Mouse (Mus musculus) neural tube, embryonic 11.5 days (tissue): ENCODE data around the gene Ifi205. TPM values are rescaled to one million over a fixed set of nuclear protein-coding genes. Genes with fewer than 3 reads are reported as not detected.
"Not testable (repeated sequence)": the region's sequence is repeated elsewhere in the genome, so short reads cannot be mapped to it uniquely, and the experiment has no call there.

Source experiments
- ATAC-seq: fragments of 200-750 bp; cut with Nextera tagmentation; 2 replicates; pipeline ENCODE4 v1.8.0; 2017; ENCODE audit warnings: moderate number of reproducible peaks, mild to moderate bottlenecking, moderate TSS enrichment, moderate library complexity; ENCODE audit not compliant: insufficient read depth, low FRiP score, low TSS enrichment
- DNase-seq: peaks from one replicate; pipeline ENCODE4 v3.0.0-alpha.2; 2015; ENCODE audit warnings: low spot score
- H3K27ac ChIP-seq: fragments of 300-500 bp; sonication (generic); 2 replicates; pipeline ENCODE4 v1.5.1; 2014; ENCODE audit warnings: low read depth, mild to moderate bottlenecking, low read length
- H3K27me3 ChIP-seq: fragments of 300-500 bp; sonication (generic); 2 replicates; pipeline ENCODE4 v1.6.1; 2014; ENCODE audit warnings: mild to moderate bottlenecking, low read length, mixed read lengths; ENCODE audit not compliant: control insufficient read depth, insufficient read depth
- H3K36me3 ChIP-seq: fragments of 300-500 bp; sonication (generic); 2 replicates; pipeline ENCODE4 v1.6.1; 2014; ENCODE audit warnings: mild to moderate bottlenecking, low read length, moderate library complexity, mixed read lengths; ENCODE audit not compliant: control insufficient read depth, insufficient read depth
- H3K4me1 ChIP-seq: fragments of 300-500 bp; sonication (generic); 2 replicates; pipeline ENCODE4 v1.6.1; 2014; ENCODE audit warnings: low read length, mixed read lengths; ENCODE audit not compliant: control insufficient read depth, insufficient read depth
- H3K4me2 ChIP-seq: fragments of 300-500 bp; sonication (generic); 2 replicates; pipeline ENCODE4 v1.6.1; 2014; ENCODE audit warnings: low read depth, mild to moderate bottlenecking, moderate library complexity
- H3K4me3 ChIP-seq: fragments of 300-500 bp; sonication (generic); 2 replicates; pipeline ENCODE4 v1.5.1; 2014; ENCODE audit warnings: low read depth, low read length
- H3K9ac ChIP-seq: fragments of 300-500 bp; sonication (generic); 2 replicates; pipeline ENCODE4 v1.6.1; 2014; ENCODE audit warnings: mild to moderate bottlenecking, low read length
- H3K9me3 ChIP-seq: fragments of 300-500 bp; sonication (generic); 2 replicates; pipeline ENCODE4 v1.6.1; 2016; ENCODE audit warnings: low read length; ENCODE audit not compliant: control insufficient read depth
- WGBS: fragments of 180-500 bp; shearing (Covaris S2); extraction: QIAGEN DNeasy Blood & Tissue Kit; methylation state at CpG from one replicate; pipeline ENCODE4 v1.1.7; 2014; 5-methylcytosine and 5-hydroxymethylcytosine counted together
- polyA plus RNA-seq: library from polyadenylated mRNA; unstranded; fragments of >200 nt; fragmentation: Nextera tagmentation; extraction: Ambion mirVana; gene quantifications from 2 replicates; pipeline ENCODE4 v1.2.1, GENCODE M21; 2014

The Ifi205 gene
- polyA plus RNA-seq, 1 experiment from 2014 or later: not detected

- Histone ChIP-seq H3K27ac (no peak overlapping the region), H3K9me3 (no peaks in the 10 kb centered on the region), H3K4me3 (no peak overlapping the region), H3K9ac (no peak overlapping the region), H3K27me3 (no peaks in the 10 kb centered on the region), H3K4me2 (no peak overlapping the region), H3K36me3 (no peaks in the 10 kb centered on the region), H3K4me1 (no peaks in the 10 kb centered on the region)
- no peak for ATAC-seq
- no peak for DNase-seq
- WGBS: 83% methylated on average over 4 of the region's 4 CpGs
Observed at GRCm38 (mm10) chr1:173995003-173995402, 36.6 kb downstream of the Ifi205 start.

- not testable (repeated sequence) for ATAC-seq, H3K27ac ChIP-seq
- WGBS: 94% methylated on average over 6 of the region's 6 CpGs
Observed at GRCm38 (mm10) chr1:173982694-173983305, 48.8 kb downstream of the Ifi205 start, which contains the start of gene Ifi202b. Ifi202b (minus strand) TSS chr1:173982744.

GRCm38 (mm10) chr1:173981038-173981437 lies 50.6 kb downstream of the Ifi205 start:
- not testable (repeated sequence) for H3K4me1 ChIP-seq, H3K9me3 ChIP-seq

More at GRCm38 (mm10) chr1:173982694-173983305, 48.8 kb downstream of the Ifi205 start, which contains the start of gene Ifi202b:
- not testable (repeated sequence) for H3K4me3 ChIP-seq, H3K27me3 ChIP-seq, H3K9me3 ChIP-seq, H3K9ac ChIP-seq, H3K36me3 ChIP-seq, H3K4me2 ChIP-seq, H3K4me1 ChIP-seq, DNase-seq

GRCm38 (mm10) chr1:173977622-173978021 lies 54.0 kb downstream of the Ifi205 start:
- Histone ChIP-seq H3K27ac (no peak overlapping the region), H3K4me1 (no peaks in the 10 kb centered on the region), H3K4me3 (no peak overlapping the region), H3K9me3 (no peaks in the 10 kb centered on the region), H3K4me2 (no peak overlapping the region), H3K9ac (no peak overlapping the region), H3K36me3 (no peaks in the 10 kb centered on the region), H3K27me3 (no peaks in the 10 kb centered on the region)
- DNase-seq: no peak
- no peak for ATAC-seq

More at GRCm38 (mm10) chr1:173981038-173981437, 50.6 kb downstream of the Ifi205 start:
- not testable (repeated sequence) for H3K27ac ChIP-seq, H3K27me3 ChIP-seq, H3K9ac ChIP-seq, ATAC-seq, H3K4me3 ChIP-seq, H3K36me3 ChIP-seq, DNase-seq, H3K4me2 ChIP-seq
- WGBS: 72% methylated on average over 3 of the region's 3 CpGs

- DNase-seq: no peak
Observed at GRCm38 (mm10) chr1:173973111-173973510, 58.5 kb downstream of the Ifi205 start.

More at GRCm38 (mm10) chr1:173973111-173973510, 58.5 kb downstream of the Ifi205 start:
- H3K27ac ChIP-seq: no peak overlapping the region
- no peaks in the 10 kb centered on the region for H3K27me3 ChIP-seq
- no peak overlapping the region for H3K4me3 ChIP-seq
- H3K9me3 ChIP-seq: no peaks in the 10 kb centered on the region
- H3K4me1 ChIP-seq: no peaks in the 10 kb centered on the region
- no peak overlapping the region for H3K9ac ChIP-seq
- ATAC-seq: no peak
- H3K4me2 ChIP-seq: no peak overlapping the region
- no peaks in the 10 kb centered on the region for H3K36me3 ChIP-seq

Other genes starting within 250 kb of the Ifi205 start
- gene Ifi211, start 118.8 kb downstream of the Ifi205 start, polyA plus RNA-seq: 0.50 and 0.93 TPM in 2 replicates
- 0.42 and 0.48 TPM in 2 replicates for gene Mndal, start 89.3 kb downstream of the Ifi205 start, polyA plus RNA-seq
- gene Ifi203, start 89.1 kb downstream of the Ifi205 start, polyA plus RNA-seq: 0.49 TPM in 1 of 2 replicates, not detected in the other
- not detected in 2 replicates for gene Ifi202b, start 49.1 kb downstream of the Ifi205 start, polyA plus RNA-seq
- gene Olfr433, start 8.9 kb upstream of the Ifi205 start, polyA plus RNA-seq: not detected in 2 replicates
- not detected in 2 replicates for gene Olfr432, start 17.4 kb upstream of the Ifi205 start, polyA plus RNA-seq
- not detected in 2 replicates for gene Olfr430, start 34.8 kb upstream of the Ifi205 start, polyA plus RNA-seq
- not detected in 2 replicates for gene Olfr429, start 52.5 kb upstream of the Ifi205 start, polyA plus RNA-seq
- not detected in 2 replicates for gene Olfr427, start 65.1 kb upstream of the Ifi205 start, polyA plus RNA-seq
- gene Olfr231, start 89.4 kb upstream of the Ifi205 start, polyA plus RNA-seq: not detected in 2 replicates
- not detected in 2 replicates for gene Olfr424, start 99.7 kb upstream of the Ifi205 start, polyA plus RNA-seq
- not detected in 2 replicates for gene Olfr420, start 123.8 kb upstream of the Ifi205 start, polyA plus RNA-seq
- 2.5 TPM in 2 replicates for gene Spta1, start 141.0 kb upstream of the Ifi205 start, polyA plus RNA-seq
- not detected in 2 replicates for gene Olfr419, start 220.3 kb upstream of the Ifi205 start, polyA plus RNA-seq